ENCODE assay signal across 7 mouse cellular contexts in genomic region chr4:148040933-148041610, GRCm38 (mm10). TPM values are rescaled to one million over a fixed set of nuclear protein-coding genes. Genes with fewer than 3 reads are reported as not detected.
DNase-seq lines count a peak whose midpoint lies in the region; ATAC-seq and TF ChIP-seq lines count a peak whose summit lies in the region.

No protein-coding gene starts in this region.

- no peak for TF ChIP-seq POLR2A in MEL (IDR thresholded peaks at IDR 0.05; ENCODE audit: control insufficient read depth in 1 of 2, insufficient read depth in 1 of 2, low read depth in 1 of 2, low read length in 2 of 2, poor library complexity in 1 of 2)
- TF ChIP-seq POLR2A in small intestine, adult 2 months (IDR thresholded peaks at IDR 0.05; ENCODE audit: low read depth, low read length), result no peak

- H3K27ac ChIP-seq in MEL (ENCODE audit: control insufficient read depth, low read depth, low read length), result no peak overlapping the region
- H3K27ac ChIP-seq in embryonic facial prominence, embryonic 15.5 days (replicated peaks), result peak overlapping the region; percentile 88
- H3K27ac ChIP-seq in heart, embryonic 13.5 days (replicated peaks), result peak overlapping the region; percentile 92
- peak overlapping the region; percentile 87 for H3K27ac ChIP-seq in kidney, postnatal 0 days
- H3K27ac ChIP-seq in small intestine, adult 2 months (ENCODE audit: insufficient read depth, low read depth, low read length), result peak overlapping the region; percentile 66; the same call in 1 of the 2 replicates

- H3K27me3 ChIP-seq in MEL (ENCODE audit: control insufficient read depth in 1 of 2, insufficient read depth in 2 of 2, low read length in 2 of 2), result no peaks in the 10 kb centered on the region
- no peaks in the 10 kb centered on the region for H3K27me3 ChIP-seq in embryonic facial prominence, embryonic 15.5 days
- no peaks in the 10 kb centered on the region for H3K27me3 ChIP-seq in heart, embryonic 13.5 days (replicated peaks)
- no peaks in the 10 kb centered on the region for H3K27me3 ChIP-seq in kidney, postnatal 0 days (ENCODE audit: insufficient read depth, low read length)
- H3K27me3 ChIP-seq in small intestine, adult 2 months (ENCODE audit: control insufficient read depth, insufficient read depth, low read length), result no peaks in the 10 kb centered on the region

- H3K9me3 ChIP-seq in MEL (replicated peaks; ENCODE audit: insufficient read depth, low read length), result no peaks in the 10 kb centered on the region
- no peaks in the 10 kb centered on the region for H3K9me3 ChIP-seq in embryonic facial prominence, embryonic 15.5 days (replicated peaks)
- no peaks in the 10 kb centered on the region for H3K9me3 ChIP-seq in heart, embryonic 13.5 days
- H3K9me3 ChIP-seq in kidney, postnatal 0 days (replicated peaks; ENCODE audit: low read length), result no peaks in the 10 kb centered on the region

- peak overlapping the region; percentile 82 for H3K4me2 ChIP-seq in embryonic facial prominence, embryonic 15.5 days (replicated peaks)
- H3K4me2 ChIP-seq in heart, embryonic 13.5 days, result peak overlapping the region; percentile 95
- peak overlapping the region; percentile 73 for H3K4me2 ChIP-seq in kidney, postnatal 0 days (ENCODE audit: low read length)

- ATAC-seq in embryonic facial prominence, embryonic 15.5 days (ENCODE audit: insufficient number of reproducible peaks, low FRiP score, low TSS enrichment, low read depth), result peak; percentile 39; the same call in 1 of the 2 replicates
- ATAC-seq in heart, embryonic 13.5 days (ENCODE audit: extremely low read depth, insufficient number of reproducible peaks, low FRiP score, low TSS enrichment), result peak; percentile 59
- ATAC-seq in kidney, postnatal 0 days (replicated peaks; ENCODE audit: low FRiP score, low read depth), result peak; percentile 30

- peak; percentile 46 for DNase-seq in MEL (ENCODE audit: low read depth, low spot score)
- peak; percentile 88 to 92 for DNase-seq in adrenal gland, postnatal 36 days
- peak; percentile 87 for DNase-seq in kidney, postnatal 0 days (ENCODE audit: low spot score)
- DNase-seq in lung, postnatal 25 days (ENCODE audit: low spot score), result peak; percentile 83

- no peak for TF ChIP-seq CTCF in MEL (IDR thresholded peaks at IDR 0.05 in 2 of 3, conservative IDR thresholded peaks at IDR 0.05 in 1 of 3; ENCODE audit: control insufficient read depth in 1 of 3, insufficient read depth in 1 of 3, low read depth in 2 of 3, low read length in 3 of 3, poor library complexity in 1 of 3, severe bottlenecking in 1 of 3)
- TF ChIP-seq CTCF in kidney, postnatal 0 days (IDR thresholded peaks at IDR 0.05; ENCODE audit: low read depth), result no peak
- TF ChIP-seq CTCF in small intestine, adult 2 months (IDR thresholded peaks at IDR 0.05; ENCODE audit: extremely low read depth, insufficient read length, insufficient replicate concordance, low read depth, low read length), result no peak

- H3K79me2 ChIP-seq in MEL (ENCODE audit: control insufficient read depth, insufficient read depth, low read length, poor library complexity), result peaks cover 11% of the 10 kb centered on the region

- H3K4me3 ChIP-seq in MEL (ENCODE audit: control insufficient read depth in 1 of 2, insufficient read depth in 1 of 2, low read depth in 2 of 2, low read length in 2 of 2), result no peak overlapping the region
- peak overlapping the region; percentile 84 for H3K4me3 ChIP-seq in embryonic facial prominence, embryonic 15.5 days (replicated peaks)
- peak overlapping the region; percentile 87 for H3K4me3 ChIP-seq in heart, embryonic 13.5 days
- peak overlapping the region; percentile 39 for H3K4me3 ChIP-seq in kidney, postnatal 0 days (replicated peaks; ENCODE audit: low read depth, low read length)
- peak overlapping the region; percentile 58 for H3K4me3 ChIP-seq in small intestine, adult 2 months (ENCODE audit: low read depth, low read length)

- TF ChIP-seq EP300 in MEL (IDR thresholded peaks at IDR 0.05; ENCODE audit: low read depth in 1 of 2, low read length in 2 of 2), result no peak

- no peak overlapping the region; the same call in 1 of the 2 replicates for H3K9ac ChIP-seq in MEL (ENCODE audit: control insufficient read depth, low read depth, low read length, poor library complexity, severe bottlenecking)
- peak overlapping the region; percentile 12 for H3K9ac ChIP-seq in embryonic facial prominence, embryonic 15.5 days
- peak overlapping the region; percentile 91 for H3K9ac ChIP-seq in heart, embryonic 13.5 days
- peak overlapping the region; percentile 52 for H3K9ac ChIP-seq in kidney, postnatal 0 days (ENCODE audit: low read depth, low read length)

- H3K36me3 ChIP-seq in MEL (ENCODE audit: control insufficient read depth in 1 of 2, insufficient read depth in 2 of 2, low read length in 2 of 2), result peaks cover 0 to 24% of the 10 kb centered on the region in 2 experiments; a peak in 2 of 4 replicates
- H3K36me3 ChIP-seq in embryonic facial prominence, embryonic 15.5 days, result peaks cover 20% of the 10 kb centered on the region
- peaks cover 36% of the 10 kb centered on the region for H3K36me3 ChIP-seq in heart, embryonic 13.5 days
- peaks cover 26% of the 10 kb centered on the region for H3K36me3 ChIP-seq in kidney, postnatal 0 days (ENCODE audit: insufficient read depth, low read length)
- no peaks in the 10 kb centered on the region for H3K36me3 ChIP-seq in small intestine, adult 2 months (ENCODE audit: control insufficient read depth, insufficient read depth, low read length)

- peaks cover 7 to 36% of the 10 kb centered on the region in 2 experiments for H3K4me1 ChIP-seq in MEL (ENCODE audit: control insufficient read depth in 1 of 2, insufficient read depth in 2 of 2, low read length in 2 of 2)
- peaks cover 47% of the 10 kb centered on the region for H3K4me1 ChIP-seq in embryonic facial prominence, embryonic 15.5 days
- peaks cover 62% of the 10 kb centered on the region for H3K4me1 ChIP-seq in heart, embryonic 13.5 days
- peaks cover 16% of the 10 kb centered on the region for H3K4me1 ChIP-seq in kidney, postnatal 0 days (replicated peaks; ENCODE audit: insufficient read depth, low read length)
- H3K4me1 ChIP-seq in small intestine, adult 2 months (ENCODE audit: control insufficient read depth, insufficient read depth, insufficient read length, low read length), result peaks cover 12% of the 10 kb centered on the region; the same call in 1 of the 2 replicates

- TF ChIP-seq RAD21 in MEL (IDR thresholded peaks at IDR 0.05; ENCODE audit: low read depth, low read length), result no peak

- under 1% methylated on average over 19 of the region's 19 CpGs for WGBS in embryonic facial prominence, embryonic 15.5 days
- WGBS in heart, embryonic 13.5 days, result under 1% methylated on average over 19 of the region's 19 CpGs
- 2% methylated on average over 19 of the region's 19 CpGs for WGBS in kidney, postnatal 0 days
- 5% methylated on average over 19 of the region's 19 CpGs for WGBS in small intestine, adult 2 months

RNA-seq across cellular contexts. Expression of gene Mthfr, which starts 2.2 kb away (rescaled TPM):
- 7.4 and 12.4 TPM in 2 replicates for total RNA-seq in MEL (2012; rRNA removed)
- polyA plus RNA-seq in MEL (2012; ENCODE audit: insufficient read depth in 1 of 2, insufficient read length in 2 of 2, low read depth in 1 of 2, low replicate concordance in 2 of 2, missing spikeins in 1 of 2), result 10 to 100 TPM in 1 of 2 experiments, not detected in 1; 15.5 TPM
- total RNA-seq in adrenal gland, postnatal 36 days (2021), result 10 to 100 TPM; 29.0 to 54.7 TPM
- 21.3 and 24.9 TPM in 2 replicates for polyA plus RNA-seq in embryonic facial prominence, embryonic 15.5 days (2015; fragmentation: Nextera tagmentation; extraction: Ambion mirVana)
- polyA plus RNA-seq in heart, embryonic 13.5 days (2015; fragmentation: Nextera tagmentation; extraction: Ambion mirVana), result 11.4 and 11.7 TPM in 2 replicates
- polyA plus RNA-seq in kidney, postnatal 0 days (2015; fragmentation: Nextera tagmentation; extraction: Ambion mirVana), result 14.6 and 16.6 TPM in 2 replicates
- 5.6 and 8.8 TPM in 2 replicates for polyA plus RNA-seq in small intestine, adult 2 months (2012; rRNA removed)

RNA-seq across cellular contexts. Expression of gene Clcn6, which starts 2.5 kb away (rescaled TPM):
- total RNA-seq in MEL (2012; rRNA removed), result 5.8 and 8.2 TPM in 2 replicates
- 10 to 100 TPM in 1 of 2 experiments, not detected in 1; 17.5 TPM for polyA plus RNA-seq in MEL (2012; ENCODE audit: insufficient read depth in 1 of 2, insufficient read length in 2 of 2, low read depth in 1 of 2, low replicate concordance in 2 of 2, missing spikeins in 1 of 2)
- total RNA-seq in adrenal gland, postnatal 36 days (2021), result 10 to 100 TPM; 10.0 to 12.6 TPM
- 6.3 and 7.6 TPM in 2 replicates for polyA plus RNA-seq in embryonic facial prominence, embryonic 15.5 days (2015; fragmentation: Nextera tagmentation; extraction: Ambion mirVana)
- polyA plus RNA-seq in heart, embryonic 13.5 days (2015; fragmentation: Nextera tagmentation; extraction: Ambion mirVana), result 5.8 and 6.5 TPM in 2 replicates
- 4.2 and 5.0 TPM in 2 replicates for polyA plus RNA-seq in kidney, postnatal 0 days (2015; fragmentation: Nextera tagmentation; extraction: Ambion mirVana)
- polyA plus RNA-seq in small intestine, adult 2 months (2012; rRNA removed), result 2.7 and 2.8 TPM in 2 replicates

RNA-seq across cellular contexts. Expression of gene Nppa, which starts 40.5 kb away (rescaled TPM):
- total RNA-seq in MEL (2012; rRNA removed), result not detected in 2 replicates
- under 1 TPM in 1 of 2 experiments, not detected in 1; 0.26 TPM for polyA plus RNA-seq in MEL (2012; ENCODE audit: insufficient read depth in 1 of 2, insufficient read length in 2 of 2, low read depth in 1 of 2, low replicate concordance in 2 of 2, missing spikeins in 1 of 2)
- not detected for total RNA-seq in adrenal gland, postnatal 36 days (2021)
- polyA plus RNA-seq in embryonic facial prominence, embryonic 15.5 days (2015; fragmentation: Nextera tagmentation; extraction: Ambion mirVana), result 0.42 and 0.43 TPM in 2 replicates
- polyA plus RNA-seq in heart, embryonic 13.5 days (2015; fragmentation: Nextera tagmentation; extraction: Ambion mirVana), result 4,587 and 5,670 TPM in 2 replicates
- polyA plus RNA-seq in kidney, postnatal 0 days (2015; fragmentation: Nextera tagmentation; extraction: Ambion mirVana), result not detected in 2 replicates
- not detected in 2 replicates for polyA plus RNA-seq in small intestine, adult 2 months (2012; rRNA removed)

RNA-seq across cellular contexts. Expression of gene Agtrap, which starts 46.8 kb away (rescaled TPM):
- 5.0 and 6.4 TPM in 2 replicates for total RNA-seq in MEL (2012; rRNA removed)
- polyA plus RNA-seq in MEL (2012; ENCODE audit: insufficient read depth in 1 of 2, insufficient read length in 2 of 2, low read depth in 1 of 2, low replicate concordance in 2 of 2, missing spikeins in 1 of 2), result 10 to 100 TPM in 1 of 2 experiments, not detected in 1; 16.0 TPM
- 10 to 100 TPM; 76.6 to 96.6 TPM for total RNA-seq in adrenal gland, postnatal 36 days (2021)
- 14.2 and 15.6 TPM in 2 replicates for polyA plus RNA-seq in embryonic facial prominence, embryonic 15.5 days (2015; fragmentation: Nextera tagmentation; extraction: Ambion mirVana)
- polyA plus RNA-seq in heart, embryonic 13.5 days (2015; fragmentation: Nextera tagmentation; extraction: Ambion mirVana), result 15.4 and 17.6 TPM in 2 replicates
- polyA plus RNA-seq in kidney, postnatal 0 days (2015; fragmentation: Nextera tagmentation; extraction: Ambion mirVana), result 38.4 and 38.9 TPM in 2 replicates
- polyA plus RNA-seq in small intestine, adult 2 months (2012; rRNA removed), result 10.3 and 14.2 TPM in 2 replicates

RNA-seq across cellular contexts. Expression of gene Nppb, which starts 55.5 kb away (rescaled TPM):
- not detected in 2 replicates for total RNA-seq in MEL (2012; rRNA removed)
- polyA plus RNA-seq in MEL (2012; ENCODE audit: insufficient read depth in 1 of 2, insufficient read length in 2 of 2, low read depth in 1 of 2, low replicate concordance in 2 of 2, missing spikeins in 1 of 2), result not detected
- total RNA-seq in adrenal gland, postnatal 36 days (2021), result 1 to 10 TPM in 1 of 2 experiments, not detected in 1; 2.9 TPM
- polyA plus RNA-seq in embryonic facial prominence, embryonic 15.5 days (2015; fragmentation: Nextera tagmentation; extraction: Ambion mirVana), result 0.37 and 0.44 TPM in 2 replicates
- 187 and 230 TPM in 2 replicates for polyA plus RNA-seq in heart, embryonic 13.5 days (2015; fragmentation: Nextera tagmentation; extraction: Ambion mirVana)
- polyA plus RNA-seq in kidney, postnatal 0 days (2015; fragmentation: Nextera tagmentation; extraction: Ambion mirVana), result not detected in 2 replicates
- not detected in 2 replicates for polyA plus RNA-seq in small intestine, adult 2 months (2012; rRNA removed)

Comparison
In these comparisons a context has a peak if more than half of its experiments do, and no peak if none do; other contexts are left out.
1. H3K4me3 ChIP-seq: peak in embryonic facial prominence, embryonic 15.5 days (single experiment), heart, embryonic 13.5 days (single experiment), kidney, postnatal 0 days (single experiment) and small intestine, adult 2 months (single experiment); none in MEL (0 of 2).
2. RNA of gene Nppa, which starts 40.5 kb away (polyA plus RNA-seq): 4,587 to 5,670 TPM in heart, embryonic 13.5 days; 0.42 to 0.43 TPM in embryonic facial prominence, embryonic 15.5 days, 0.26 TPM in MEL, not detected in kidney, postnatal 0 days and not detected in small intestine, adult 2 months; every median in the first group is over 1,000 times any median in the second.
3. Peak in every context shown above with its lines, with median percentiles within 50 percentile points of each other: DNase-seq, ATAC-seq and H3K4me2 ChIP-seq.